In the genomic region with DNA sequence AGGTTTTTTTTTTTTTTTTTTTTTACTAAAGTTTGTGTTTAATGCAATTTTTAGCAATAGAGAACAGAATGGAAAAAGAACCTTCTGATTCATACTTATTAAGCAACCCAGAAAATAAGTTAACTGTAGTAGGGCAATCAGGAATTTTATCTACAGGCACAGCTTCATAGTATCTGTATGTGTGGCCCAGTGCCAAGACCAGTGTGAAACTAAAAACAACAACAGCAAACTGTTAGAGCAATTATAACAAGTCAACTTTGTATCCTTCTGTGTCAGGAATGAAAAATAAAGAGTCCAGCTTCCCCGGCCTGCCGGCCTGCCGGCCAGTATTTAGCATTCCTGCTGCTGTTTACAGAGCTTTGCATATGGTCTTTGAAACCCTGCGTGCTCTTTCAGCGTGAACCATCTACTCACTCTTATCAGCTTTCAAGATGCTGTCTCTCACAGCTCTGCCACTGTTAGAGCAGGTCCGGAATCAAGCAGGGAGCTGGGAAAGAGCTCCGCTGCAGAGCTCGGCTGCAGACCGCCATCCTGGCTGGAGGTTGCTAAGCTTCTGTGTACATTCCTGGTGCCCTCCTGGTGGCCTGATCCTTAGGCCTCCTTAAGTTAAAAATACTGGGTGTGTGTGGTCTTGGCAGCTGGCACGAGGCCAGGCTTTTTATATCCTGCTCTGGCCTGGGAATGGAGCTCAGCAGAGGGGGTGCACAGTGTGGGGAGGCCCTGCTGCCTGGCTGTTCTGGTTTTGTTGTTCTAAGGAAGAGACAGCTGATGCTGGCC, we compare ENCODE assay signal across 7 mouse cellular contexts.
DNase-seq lines count a peak whose midpoint lies in the region; ATAC-seq lines count a peak whose summit lies in the region.

No protein-coding gene starts in this region.

- no peaks in the 10 kb centered on the region for H3K27me3 ChIP-seq in forebrain, embryonic 16.5 days (replicated peaks; ENCODE audit: control insufficient read depth, insufficient read depth, low read length)
- H3K27me3 ChIP-seq in hindbrain, embryonic 11.5 days (ENCODE audit: control insufficient read depth, insufficient read depth, low read length), result no peaks in the 10 kb centered on the region
- no peaks in the 10 kb centered on the region for H3K27me3 ChIP-seq in limb, embryonic 13.5 days
- H3K27me3 ChIP-seq in midbrain, embryonic 13.5 days, result peaks cover 13% of the 10 kb centered on the region; the same call in 1 of the 2 replicates
- H3K27me3 ChIP-seq in stomach, embryonic 16.5 days (ENCODE audit: control insufficient read depth, insufficient read depth, low read length), result no peaks in the 10 kb centered on the region

- peak; percentile 64 for ATAC-seq in forebrain, embryonic 16.5 days
- ATAC-seq in hindbrain, embryonic 11.5 days (ENCODE audit: low FRiP score), result peak; percentile 77
- ATAC-seq in limb, embryonic 13.5 days (ENCODE audit: low FRiP score, low read depth), result peak; percentile 86
- peak; percentile 80 for ATAC-seq in midbrain, embryonic 13.5 days
- peak; percentile 90 for ATAC-seq in stomach, embryonic 16.5 days (ENCODE audit: insufficient read depth, low FRiP score)

- peak; percentile 43 for DNase-seq in ZHBTc4 (ENCODE audit: low read depth, low spot score)
- peak; percentile 42 to 57 for DNase-seq in cerebellum, adult 18-20 months
- DNase-seq in hindbrain, embryonic 11.5 days (ENCODE audit: low spot score), result peak; percentile 73

- H3K9me3 ChIP-seq in forebrain, embryonic 16.5 days (ENCODE audit: control insufficient read depth, low read length), result no peaks in the 10 kb centered on the region
- no peaks in the 10 kb centered on the region for H3K9me3 ChIP-seq in hindbrain, embryonic 11.5 days (ENCODE audit: control insufficient read depth, low read length)
- H3K9me3 ChIP-seq in limb, embryonic 13.5 days, result no peaks in the 10 kb centered on the region
- no peaks in the 10 kb centered on the region for H3K9me3 ChIP-seq in midbrain, embryonic 13.5 days
- H3K9me3 ChIP-seq in stomach, embryonic 16.5 days (replicated peaks; ENCODE audit: control insufficient read depth, low read length), result no peaks in the 10 kb centered on the region

- H3K4me1 ChIP-seq in forebrain, embryonic 16.5 days (replicated peaks; ENCODE audit: control insufficient read depth, insufficient read depth, low read length), result peaks cover 38% of the 10 kb centered on the region
- H3K4me1 ChIP-seq in hindbrain, embryonic 11.5 days (replicated peaks; ENCODE audit: control insufficient read depth, insufficient read depth, low read length), result peaks cover 22% of the 10 kb centered on the region
- peaks cover 96% of the 10 kb centered on the region for H3K4me1 ChIP-seq in limb, embryonic 13.5 days
- peaks cover 58% of the 10 kb centered on the region for H3K4me1 ChIP-seq in midbrain, embryonic 13.5 days (replicated peaks)
- peaks cover 69% of the 10 kb centered on the region for H3K4me1 ChIP-seq in stomach, embryonic 16.5 days (ENCODE audit: control insufficient read depth, insufficient read depth, low read length)

- 1% methylated on average over 10 of the region's 10 CpGs for WGBS in forebrain, embryonic 16.5 days
- WGBS in hindbrain, embryonic 11.5 days, result 10% methylated on average over 10 of the region's 10 CpGs
- 5% methylated on average over 10 of the region's 10 CpGs for WGBS in limb, embryonic 13.5 days
- 1% methylated on average over 10 of the region's 10 CpGs for WGBS in midbrain, embryonic 13.5 days
- 6% methylated on average over 10 of the region's 10 CpGs for WGBS in stomach, embryonic 16.5 days

- no peak overlapping the region for H3K4me3 ChIP-seq in forebrain, embryonic 16.5 days (replicated peaks; ENCODE audit: low read length)
- H3K4me3 ChIP-seq in hindbrain, embryonic 11.5 days (ENCODE audit: low read depth, low read length), result no peak overlapping the region
- peak overlapping the region; percentile 18; the same call in 1 of the 2 replicates for H3K4me3 ChIP-seq in limb, embryonic 13.5 days
- H3K4me3 ChIP-seq in midbrain, embryonic 13.5 days (replicated peaks), result 0 out of 2 replicates have a peak overlapping the region, but pooled peaks have one; percentile 2
- peak overlapping the region; percentile 2; the same call in 1 of the 2 replicates for H3K4me3 ChIP-seq in stomach, embryonic 16.5 days (replicated peaks; ENCODE audit: low read length)

- H3K4me2 ChIP-seq in forebrain, embryonic 16.5 days (ENCODE audit: low read length), result peak overlapping the region; percentile 27
- no peak overlapping the region; the same call in 1 of the 2 replicates for H3K4me2 ChIP-seq in hindbrain, embryonic 11.5 days (replicated peaks; ENCODE audit: low read depth, low read length)
- H3K4me2 ChIP-seq in limb, embryonic 13.5 days (replicated peaks), result peak overlapping the region; percentile 50
- H3K4me2 ChIP-seq in midbrain, embryonic 13.5 days (replicated peaks), result peak overlapping the region; percentile 36
- H3K4me2 ChIP-seq in stomach, embryonic 16.5 days (ENCODE audit: low read depth, low read length), result peak overlapping the region; percentile 35

- 0 out of 2 replicates have a peak overlapping the region, but pooled peaks have one; percentile 8 for H3K9ac ChIP-seq in forebrain, embryonic 16.5 days (replicated peaks; ENCODE audit: low read depth, low read length)
- H3K9ac ChIP-seq in hindbrain, embryonic 11.5 days (ENCODE audit: low read depth, low read length), result no peak overlapping the region
- H3K9ac ChIP-seq in limb, embryonic 13.5 days, result 0 out of 2 replicates have a peak overlapping the region, but pooled peaks have one; percentile 13
- peak overlapping the region; percentile 43 for H3K9ac ChIP-seq in midbrain, embryonic 13.5 days (replicated peaks)
- peak overlapping the region; percentile 17; the same call in 1 of the 2 replicates for H3K9ac ChIP-seq in stomach, embryonic 16.5 days (ENCODE audit: low read length)

- no peaks in the 10 kb centered on the region for H3K36me3 ChIP-seq in forebrain, embryonic 16.5 days (ENCODE audit: control insufficient read depth, insufficient read depth)
- no peaks in the 10 kb centered on the region for H3K36me3 ChIP-seq in hindbrain, embryonic 11.5 days (ENCODE audit: control insufficient read depth, insufficient read depth, low read length)
- no peaks in the 10 kb centered on the region for H3K36me3 ChIP-seq in limb, embryonic 13.5 days
- H3K36me3 ChIP-seq in midbrain, embryonic 13.5 days, result no peaks in the 10 kb centered on the region
- no peaks in the 10 kb centered on the region for H3K36me3 ChIP-seq in stomach, embryonic 16.5 days (ENCODE audit: control insufficient read depth, insufficient read depth, low read length)

- peak overlapping the region; percentile 57 for H3K27ac ChIP-seq in forebrain, embryonic 16.5 days (ENCODE audit: low read length)
- H3K27ac ChIP-seq in hindbrain, embryonic 11.5 days (ENCODE audit: low read depth, low read length), result peak overlapping the region; percentile 65
- H3K27ac ChIP-seq in limb, embryonic 13.5 days, result peak overlapping the region; percentile 45; the same call in 1 of the 2 replicates
- H3K27ac ChIP-seq in midbrain, embryonic 13.5 days, result peak overlapping the region; percentile 74
- peak overlapping the region; percentile 68 for H3K27ac ChIP-seq in stomach, embryonic 16.5 days (ENCODE audit: low read length)

Comparison
In these comparisons a context has a peak if more than half of its experiments do, and no peak if none do; other contexts are left out.
1. H3K4me3 ChIP-seq: peak in limb, embryonic 13.5 days (single experiment), midbrain, embryonic 13.5 days (single experiment) and stomach, embryonic 16.5 days (single experiment); none in forebrain, embryonic 16.5 days (single experiment) and hindbrain, embryonic 11.5 days (single experiment).
2. Peak in every context shown above with its lines, with median percentiles within 50 percentile points of each other: DNase-seq, ATAC-seq and H3K27ac ChIP-seq.